Mouse (Mus musculus) liver, embryonic 15.5 days (tissue): ENCODE results near the gene Zfp108. TPM values are rescaled to one million over a fixed set of nuclear protein-coding genes. Genes with fewer than 3 reads are reported as not detected.
A peak's percentile ranks its signal among the peaks of the same experiment; 100 is the strongest.
"Not testable (repeated sequence)": the region's sequence is repeated elsewhere in the genome, so short reads cannot be mapped to it uniquely, and the experiment has no call there.

Experiments
- ATAC-seq: fragments of 200-750 bp; cut with Nextera tagmentation; 2 replicates; pipeline ENCODE4 v1.8.0; 2017; ENCODE audit warnings: moderate number of reproducible peaks, mild to moderate bottlenecking, moderate library complexity; ENCODE audit not compliant: insufficient read depth
- H3K27ac ChIP-seq: fragments of 300-500 bp; sonication (generic); replicated peaks from 2 replicates; pipeline ENCODE4 v1.5.1; 2015; ENCODE audit warnings: mild to moderate bottlenecking, inconsistent platforms
- H3K27me3 ChIP-seq: fragments of 300-500 bp; sonication (generic); 2 replicates; pipeline ENCODE4 v1.6.1; 2015; ENCODE audit warnings: mild to moderate bottlenecking, inconsistent platforms
- H3K36me3 ChIP-seq: fragments of 300-500 bp; sonication (generic); replicated peaks from 2 replicates; pipeline ENCODE4 v1.6.1; 2015; ENCODE audit warnings: moderate library complexity, mild to moderate bottlenecking, inconsistent platforms
- H3K4me1 ChIP-seq: fragments of 300-500 bp; sonication (generic); replicated peaks from 2 replicates; pipeline ENCODE4 v1.6.1; 2015; ENCODE audit warnings: inconsistent platforms
- H3K4me2 ChIP-seq: fragments of 300-500 bp; sonication (generic); 2 replicates; pipeline ENCODE4 v1.6.1; 2015; ENCODE audit warnings: moderate library complexity, mild to moderate bottlenecking, inconsistent platforms
- H3K4me3 ChIP-seq: fragments of 300-500 bp; sonication (generic); replicated peaks from 2 replicates; pipeline ENCODE4 v1.5.1; 2015; ENCODE audit warnings: mild to moderate bottlenecking, inconsistent platforms
- H3K9ac ChIP-seq: fragments of 300-500 bp; sonication (generic); 2 replicates; pipeline ENCODE4 v1.6.1; 2015; ENCODE audit warnings: moderate library complexity, mild to moderate bottlenecking, inconsistent platforms
- H3K9me3 ChIP-seq: fragments of 300-500 bp; sonication (generic); replicated peaks from 2 replicates; pipeline ENCODE4 v1.6.1; 2016; ENCODE audit warnings: inconsistent platforms
- WGBS: fragments of 180-500 bp; shearing (Covaris S2); methylation state at CpG from one replicate; pipeline ENCODE4 v1.1.7; 2015; ENCODE audit warnings: mixed read lengths; ENCODE audit not compliant: insufficient replicate concordance; 5-methylcytosine and 5-hydroxymethylcytosine counted together
- polyA plus RNA-seq: library from polyadenylated mRNA; unstranded; fragments of >200 nt; fragmentation: Nextera tagmentation; extraction: Ambion mirVana; gene quantifications from 2 replicates; pipeline ENCODE4 v1.2.1, GENCODE M21; 2015

Gene Zfp108
- polyA plus RNA-seq, 1 experiment from 2014 or later = 0.38 TPM

GRCm38 (mm10) chr7:24268176-24269155 lies 13.9 kb downstream of the Zfp108 start:
- H3K9me3 ChIP-seq = no peaks in the 10 kb centered on the region
- ATAC-seq = no peak
- H3K27me3 ChIP-seq = no peaks in the 10 kb centered on the region
- no peaks in the 10 kb centered on the region for H3K36me3 ChIP-seq
- H3K4me1 ChIP-seq = peaks cover 8% of the 10 kb centered on the region; the same call in 1 of the 2 replicates
- WGBS = 66% methylated on average over 24 of the region's 24 CpGs
- H3K9ac ChIP-seq = no peak overlapping the region
- H3K27ac ChIP-seq = no peak overlapping the region
- no peak overlapping the region for H3K4me3 ChIP-seq
- H3K4me2 ChIP-seq = no peak overlapping the region

DNA sequence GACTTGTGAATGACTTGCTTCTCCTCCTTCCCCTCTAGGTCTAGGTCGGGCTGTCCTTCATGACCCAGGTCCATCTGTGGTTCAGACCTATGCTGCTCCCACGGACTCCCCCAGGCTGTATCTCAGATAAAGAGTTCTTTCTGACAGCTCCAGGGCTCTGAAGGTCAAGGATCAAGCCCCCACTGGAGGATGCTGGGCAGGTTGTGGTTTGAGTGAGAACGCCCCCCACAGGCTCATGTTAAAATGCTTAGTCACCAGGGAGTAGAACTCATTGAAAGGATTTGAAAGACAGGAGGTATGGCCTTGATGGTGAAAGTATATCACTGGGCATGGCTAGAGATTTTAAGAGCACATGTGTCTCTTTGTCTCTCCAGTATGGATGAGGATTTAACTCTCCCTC lies 14.7 kb downstream of the Zfp108 start:
- no peak for ATAC-seq
- H3K9me3 ChIP-seq = no peaks in the 10 kb centered on the region
- no peaks in the 10 kb centered on the region for H3K27me3 ChIP-seq
- 47% methylated on average over 3 of the region's 3 CpGs for WGBS
- H3K9ac ChIP-seq = no peak overlapping the region
- peaks cover 8% of the 10 kb centered on the region; the same call in 1 of the 2 replicates for H3K4me1 ChIP-seq
- no peaks in the 10 kb centered on the region for H3K36me3 ChIP-seq
- no peak overlapping the region for H3K4me2 ChIP-seq
- H3K27ac ChIP-seq = no peak overlapping the region
- H3K4me3 ChIP-seq = no peak overlapping the region

DNA sequence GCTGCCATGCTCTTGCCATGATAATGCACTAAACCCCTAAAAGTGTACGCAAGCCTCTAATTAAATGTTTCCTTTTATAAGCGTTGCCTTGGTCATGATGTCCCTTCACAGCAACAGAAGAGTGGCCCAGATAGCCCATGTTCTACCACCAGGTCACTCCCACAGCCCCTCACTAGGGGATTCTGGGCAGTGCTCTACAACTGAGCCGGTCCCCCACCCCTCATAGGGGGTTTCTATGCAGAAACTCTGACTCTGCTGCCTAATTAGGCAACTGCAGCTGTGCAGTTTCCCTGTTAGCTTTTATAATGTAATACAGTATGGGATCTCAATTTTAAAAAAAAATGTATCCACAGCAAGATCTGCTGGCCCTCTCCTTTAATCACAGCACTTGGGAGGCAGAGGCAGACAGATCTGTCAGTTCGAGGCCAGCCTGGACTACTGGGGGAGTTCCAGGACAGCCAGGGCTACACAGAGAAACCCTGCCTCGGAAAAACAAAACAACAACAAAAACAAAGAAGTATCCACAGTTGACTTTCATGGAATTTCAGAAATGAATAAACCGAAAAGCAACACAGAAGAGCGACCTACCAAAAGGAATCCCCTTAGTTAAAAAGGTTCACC lies 15.2 kb downstream of the Zfp108 start:
- no peaks in the 10 kb centered on the region for H3K27me3 ChIP-seq
- H3K27ac ChIP-seq = no peak overlapping the region
- 32% methylated on average over 7 of the region's 7 CpGs for WGBS
- H3K9me3 ChIP-seq = no peaks in the 10 kb centered on the region
- peak overlapping the region; percentile 60 for H3K4me3 ChIP-seq
- H3K36me3 ChIP-seq = no peaks in the 10 kb centered on the region
- peak overlapping the region; percentile 78 for H3K4me2 ChIP-seq
- peak overlapping the region; percentile 54; the same call in 1 of the 2 replicates for H3K9ac ChIP-seq
- peaks cover 8% of the 10 kb centered on the region; the same call in 1 of the 2 replicates for H3K4me1 ChIP-seq
- no peak for ATAC-seq

DNA sequence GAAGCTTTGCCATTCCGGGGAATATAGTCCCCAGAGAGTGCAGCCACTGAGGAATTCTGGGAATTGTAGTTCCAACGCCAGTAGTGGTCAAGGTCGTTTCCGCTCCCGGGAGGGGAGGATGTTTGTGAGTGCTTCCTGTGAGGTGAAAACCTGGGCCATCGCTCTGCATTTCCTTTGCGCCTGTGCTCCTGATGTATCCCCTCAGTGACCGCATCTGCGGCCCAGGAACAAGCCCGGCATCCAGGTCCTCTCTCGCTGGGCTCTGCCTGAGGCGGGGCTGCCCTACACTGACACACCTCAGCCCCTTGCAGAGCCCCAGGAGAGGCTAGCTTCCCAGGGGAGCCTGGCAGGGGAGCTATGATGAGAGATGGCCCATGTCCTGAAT lies 15.7 kb downstream of the Zfp108 start, which contains the start of gene Zfp93:
Gene Zfp93, plus strand, starts transcription at position 133 of the 385 bp plus-strand sequence.
- Histone ChIP-seq H3K4me3 (peak within 1 kb of the TSS; percentile 60), H3K9me3 (no peaks in the 10 kb centered on the region), H3K27ac (no peak within 1 kb of the TSS), H3K36me3 (0 out of 2 replicates have a peak, but pooled peaks cover 2% of the 10 kb centered on the region), H3K27me3 (no peaks in the 10 kb centered on the region), H3K9ac (peak within 1 kb of the TSS; percentile 54), H3K4me2 (peak within 1 kb of the TSS; percentile 78), H3K4me1 (peaks cover 8% of the 10 kb centered on the region; the same call in 1 of the 2 replicates)
- ATAC-seq = peak; percentile 75
- WGBS = under 1% methylated on average over 12 of the region's 12 CpGs

- H3K4me3 ChIP-seq = no peak overlapping the region
- 0 out of 2 replicates have a peak, but pooled peaks cover 2% of the 10 kb centered on the region for H3K36me3 ChIP-seq
- no peaks in the 10 kb centered on the region for H3K27me3 ChIP-seq
- ATAC-seq = no peak
- H3K27ac ChIP-seq = no peak overlapping the region
- no peaks in the 10 kb centered on the region for H3K9me3 ChIP-seq
- H3K4me2 ChIP-seq = no peak overlapping the region
- peaks cover 8% of the 10 kb centered on the region; the same call in 1 of the 2 replicates for H3K4me1 ChIP-seq
- WGBS = 80% methylated on average over 6 of the region's 6 CpGs
- no peak overlapping the region for H3K9ac ChIP-seq
Measured at GRCm38 (mm10) chr7:24271191-24271590, 16.6 kb downstream of the Zfp108 start.

DNA sequence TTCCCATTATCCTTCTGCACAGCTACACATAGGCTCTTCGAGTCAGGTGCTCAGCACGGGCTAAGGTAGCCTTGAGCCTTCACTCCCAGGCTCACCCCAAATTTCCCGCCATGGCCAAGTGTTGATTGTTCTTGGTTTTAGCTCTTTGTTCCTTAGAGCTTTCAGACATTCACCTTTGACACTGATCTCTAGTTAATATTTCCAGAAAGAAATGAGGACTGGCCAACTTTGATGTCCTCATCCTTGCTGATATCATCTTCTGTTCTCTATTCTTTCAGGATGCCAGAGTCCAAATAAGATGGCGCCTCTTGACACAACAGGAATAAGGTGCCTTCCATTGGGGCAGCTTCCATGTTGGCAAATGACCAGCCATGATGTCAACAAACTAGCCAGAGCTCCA lies 19.9 kb downstream of the Zfp108 start:
- WGBS = 60% methylated on average over 4 of the region's 4 CpGs
- H3K9ac ChIP-seq = no peak overlapping the region
- H3K4me2 ChIP-seq = no peak overlapping the region
- H3K36me3 ChIP-seq = 0 out of 2 replicates have a peak, but pooled peaks cover 2% of the 10 kb centered on the region
- H3K27me3 ChIP-seq = no peaks in the 10 kb centered on the region
- H3K27ac ChIP-seq = no peak overlapping the region
- peaks cover 8% of the 10 kb centered on the region; the same call in 1 of the 2 replicates for H3K4me1 ChIP-seq
- ATAC-seq = no peak
- H3K9me3 ChIP-seq = no peaks in the 10 kb centered on the region
- no peak overlapping the region for H3K4me3 ChIP-seq

- not testable (repeated sequence) for H3K27ac ChIP-seq, ATAC-seq, H3K9me3 ChIP-seq, H3K4me2 ChIP-seq, H3K4me1 ChIP-seq, H3K36me3 ChIP-seq, H3K4me3 ChIP-seq, H3K27me3 ChIP-seq, H3K9ac ChIP-seq
- 56% methylated on average over 3 of the region's 3 CpGs for WGBS
Measured at GRCm38 (mm10) chr7:24278771-24279170, 24.2 kb downstream of the Zfp108 start.

GRCm38 (mm10) chr7:24280031-24280857 lies 25.6 kb downstream of the Zfp108 start:
- no peak overlapping the region for H3K27ac ChIP-seq
- no peak for ATAC-seq
- H3K36me3 ChIP-seq = no peaks in the 10 kb centered on the region
- no peaks in the 10 kb centered on the region for H3K4me1 ChIP-seq
- no peaks in the 10 kb centered on the region for H3K27me3 ChIP-seq
- no peak overlapping the region for H3K4me3 ChIP-seq
- H3K9me3 ChIP-seq = no peaks in the 10 kb centered on the region
- H3K9ac ChIP-seq = no peak overlapping the region
- no peak overlapping the region for H3K4me2 ChIP-seq
- WGBS = 50% methylated on average over 10 of the region's 10 CpGs

- H3K4me3 ChIP-seq = no peak overlapping the region
- H3K9ac ChIP-seq = no peak overlapping the region
- no peak overlapping the region for H3K27ac ChIP-seq
- no peaks in the 10 kb centered on the region for H3K36me3 ChIP-seq
- H3K4me2 ChIP-seq = no peak overlapping the region
- no peak for ATAC-seq
- WGBS = 52% methylated on average over 4 of the region's 4 CpGs
- no peaks in the 10 kb centered on the region for H3K27me3 ChIP-seq
- no peaks in the 10 kb centered on the region for H3K4me1 ChIP-seq
- H3K9me3 ChIP-seq = no peaks in the 10 kb centered on the region
Measured at GRCm38 (mm10) chr7:24280858-24281145, 26.2 kb downstream of the Zfp108 start.

DNA sequence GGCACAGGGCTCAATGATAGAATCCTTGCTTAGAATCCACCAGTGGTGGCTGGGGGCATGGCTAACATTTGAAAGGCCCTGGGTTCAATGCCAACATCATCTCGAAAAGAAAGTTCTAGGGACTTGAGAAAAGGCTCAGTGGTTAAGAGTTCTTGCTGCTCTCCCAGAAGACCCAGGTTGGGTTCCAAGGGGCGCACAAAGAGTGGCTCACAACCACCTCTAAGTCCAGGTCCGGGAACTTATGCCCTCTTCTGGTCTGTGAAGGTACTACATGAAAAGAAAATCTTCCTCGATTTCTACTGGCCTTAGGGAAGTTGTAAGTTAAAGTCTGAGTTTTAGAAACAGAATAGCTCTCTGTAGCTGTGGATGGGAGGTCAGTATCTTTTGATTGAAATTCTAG lies 31.5 kb downstream of the Zfp108 start:
- Histone ChIP-seq H3K27ac (no peak overlapping the region), H3K4me1 (no peaks in the 10 kb centered on the region), H3K36me3 (peaks cover 7% of the 10 kb centered on the region; the same call in 1 of the 2 replicates), H3K4me3 (no peak overlapping the region), H3K27me3 (no peaks in the 10 kb centered on the region), H3K4me2 (no peak overlapping the region), H3K9ac (no peak overlapping the region), H3K9me3 (no peaks in the 10 kb centered on the region)
- ATAC-seq = no peak
- WGBS = 28% methylated on average over 4 of the region's 4 CpGs
